Mouse (Mus musculus) kidney, postnatal 0 days (tissue): ENCODE data around the gene Whrn. TPM values are rescaled to one million over a fixed set of nuclear protein-coding genes. Genes with fewer than 3 reads are reported as not detected.

ENCODE experiments used
- ATAC-seq: fragments of 200-750 bp; cut with Nextera tagmentation; replicated peaks from 2 replicates; pipeline ENCODE4 v1.8.0; 2017; ENCODE audit warnings: low read depth, moderate number of reproducible peaks, moderate TSS enrichment, moderate library complexity; ENCODE audit not compliant: low FRiP score
- DNase-seq: peaks from one replicate; pipeline ENCODE4 v3.0.0-alpha.2; 2016; ENCODE audit warnings: low spot score
- H3K27ac ChIP-seq: fragments of 300-500 bp; sonication (generic); 2 replicates; pipeline ENCODE4 v1.5.1; 2014; ENCODE audit warnings: mild to moderate bottlenecking
- H3K27me3 ChIP-seq: fragments of 300-500 bp; sonication (generic); 2 replicates; pipeline ENCODE4 v1.6.1; 2014; ENCODE audit warnings: low read length, mixed read lengths; ENCODE audit not compliant: insufficient read depth
- H3K36me3 ChIP-seq: fragments of 300-500 bp; sonication (generic); 2 replicates; pipeline ENCODE4 v1.6.1; 2014; ENCODE audit warnings: low read length, mixed read lengths; ENCODE audit not compliant: insufficient read depth
- H3K4me1 ChIP-seq: fragments of 300-500 bp; sonication (generic); replicated peaks from 2 replicates; pipeline ENCODE4 v1.6.1; 2014; ENCODE audit warnings: antibody characterized with exemption, low read length, mixed read lengths; ENCODE audit not compliant: insufficient read depth
- H3K4me2 ChIP-seq: fragments of 300-500 bp; sonication (generic); 2 replicates; pipeline ENCODE4 v1.6.1; 2014; ENCODE audit warnings: mild to moderate bottlenecking, low read length, moderate library complexity, mixed read lengths
- H3K4me3 ChIP-seq: fragments of 300-500 bp; sonication (generic); replicated peaks from 2 replicates; pipeline ENCODE4 v1.5.1; 2014; ENCODE audit warnings: low read depth, low read length
- H3K9ac ChIP-seq: fragments of 300-500 bp; sonication (generic); 2 replicates; pipeline ENCODE4 v1.6.1; 2014; ENCODE audit warnings: low read depth, low read length
- H3K9me3 ChIP-seq: fragments of 300-500 bp; sonication (generic); replicated peaks from 2 replicates; pipeline ENCODE4 v1.6.1; 2016; ENCODE audit warnings: low read length, inconsistent platforms, mixed read lengths
- CTCF ChIP-seq: IDR thresholded peaks from 2 replicates; pipeline ENCODE4 v1.5.1; 2016; ENCODE audit warnings: antibody characterized with exemption, low read depth, mild to moderate bottlenecking, moderate library complexity
- WGBS: fragments of 180-500 bp; shearing (Covaris S2); extraction: QIAGEN DNeasy Blood & Tissue Kit; methylation state at CpG from one replicate; pipeline ENCODE4 v1.1.7; 2014; 5-methylcytosine and 5-hydroxymethylcytosine counted together
- polyA plus RNA-seq: library from polyadenylated mRNA; unstranded; fragments of >200 nt; fragmentation: Nextera tagmentation; extraction: Ambion mirVana; gene quantifications from 2 replicates; pipeline ENCODE4 v1.2.1, GENCODE M21; 2015

Gene Whrn
- polyA plus RNA-seq, 1 experiment from 2014 or later, result 3.4 TPM

GRCm38 (mm10) chr4:63408649-63409048 lies 87.1 kb downstream of the Whrn start:
- Histone ChIP-seq H3K4me3 (no peak overlapping the region), H3K4me2 (peak overlapping the region; percentile 94), H3K36me3 (no peaks in the 10 kb centered on the region), H3K9ac (no peak overlapping the region), H3K9me3 (no peaks in the 10 kb centered on the region), H3K27ac (no peak overlapping the region), H3K27me3 (no peaks in the 10 kb centered on the region), H3K4me1 (peaks cover 28% of the 10 kb centered on the region)
- ATAC-seq, result peak; percentile 46
- peak; percentile 80 for TF ChIP-seq CTCF
- peak; percentile 86 for DNase-seq
- 9% methylated on average over 8 of the region's 8 CpGs for WGBS

GRCm38 (mm10) chr4:63408247-63408646 lies 87.5 kb downstream of the Whrn start:
- peaks cover 32% of the 10 kb centered on the region for H3K4me1 ChIP-seq
- WGBS, result 48% methylated on average over 7 of the region's 7 CpGs
- DNase-seq (no peak), ATAC-seq (no peak)
- H3K9me3 ChIP-seq, result no peaks in the 10 kb centered on the region
- no peaks in the 10 kb centered on the region for H3K36me3 ChIP-seq
- TF ChIP-seq CTCF, result no peak
- no peak overlapping the region for H3K4me2 ChIP-seq
- no peak overlapping the region for H3K9ac ChIP-seq
- no peak overlapping the region for H3K27ac ChIP-seq
- no peak overlapping the region for H3K4me3 ChIP-seq
- no peaks in the 10 kb centered on the region for H3K27me3 ChIP-seq

DNA sequence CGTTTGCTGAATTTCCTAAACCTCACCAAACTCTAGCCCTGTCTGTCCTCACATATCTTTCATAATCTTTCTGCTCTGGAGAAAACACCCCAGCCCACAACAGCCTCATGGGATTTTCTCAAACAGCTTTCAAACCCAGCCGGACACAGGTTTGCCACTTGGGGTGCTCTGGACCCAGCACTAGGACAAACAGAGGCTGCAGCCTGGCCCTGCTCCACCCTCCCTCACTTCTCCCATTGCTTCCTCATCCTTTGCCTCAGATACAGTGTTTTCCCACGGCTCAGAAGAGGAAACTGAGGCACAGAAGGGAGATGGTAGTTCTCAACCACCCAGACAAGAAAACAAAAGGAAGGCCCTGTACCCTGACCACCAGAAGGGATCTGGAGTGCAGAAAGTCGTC lies 90.1 kb downstream of the Whrn start:
- Histone ChIP-seq H3K27ac (no peak overlapping the region), H3K4me1 (peaks cover 43% of the 10 kb centered on the region), H3K27me3 (no peaks in the 10 kb centered on the region), H3K4me3 (no peak overlapping the region), H3K9ac (no peak overlapping the region), H3K9me3 (no peaks in the 10 kb centered on the region), H3K36me3 (no peaks in the 10 kb centered on the region), H3K4me2 (no peak overlapping the region)
- no peak for DNase-seq
- 44% methylated on average over 4 of the region's 4 CpGs for WGBS
- ATAC-seq, result no peak
- no peak for TF ChIP-seq CTCF

DNA sequence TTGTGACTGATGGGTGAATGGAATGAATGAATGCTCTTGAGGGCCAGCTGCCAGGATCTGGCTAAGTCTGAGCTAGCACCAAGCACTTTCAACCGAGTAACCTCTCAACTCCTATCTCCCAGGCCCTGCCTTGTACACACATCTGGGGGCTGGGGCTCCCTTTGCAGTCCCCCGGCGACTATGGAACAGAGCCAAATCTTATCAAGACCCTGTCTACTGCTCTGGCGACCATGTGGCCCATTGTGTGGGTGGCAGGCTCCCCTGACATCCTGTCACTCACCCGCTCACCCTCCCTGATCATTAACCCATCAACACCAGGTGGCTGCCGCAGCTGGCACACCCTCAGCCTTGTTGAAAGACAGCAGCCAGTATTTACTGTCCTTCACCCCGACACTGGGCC lies 90.7 kb downstream of the Whrn start:
- no peak for TF ChIP-seq CTCF
- Histone ChIP-seq H3K27ac (no peak overlapping the region), H3K27me3 (no peaks in the 10 kb centered on the region), H3K36me3 (no peaks in the 10 kb centered on the region), H3K4me2 (no peak overlapping the region), H3K4me1 (peaks cover 42% of the 10 kb centered on the region), H3K4me3 (no peak overlapping the region), H3K9ac (no peak overlapping the region), H3K9me3 (no peaks in the 10 kb centered on the region)
- 12% methylated on average over 7 of the region's 7 CpGs for WGBS
- no peak for DNase-seq
- ATAC-seq, result no peak

- H3K36me3 ChIP-seq, result no peaks in the 10 kb centered on the region
- no peak for TF ChIP-seq CTCF
- H3K27me3 ChIP-seq, result no peaks in the 10 kb centered on the region
- 0 out of 2 replicates have a peak overlapping the region, but pooled peaks have one; percentile 49 for H3K9ac ChIP-seq
- no peak overlapping the region for H3K4me3 ChIP-seq
- no peaks in the 10 kb centered on the region for H3K9me3 ChIP-seq
- peaks cover 38% of the 10 kb centered on the region for H3K4me1 ChIP-seq
- peak overlapping the region; percentile 85; the same call in 1 of the 2 replicates for H3K27ac ChIP-seq
- peak overlapping the region; percentile 67 for H3K4me2 ChIP-seq
- 41% methylated on average over 7 of the region's 7 CpGs for WGBS
- DNase-seq (no peak), ATAC-seq (no peak)
These were observed 91.6 kb downstream of the Whrn start for GRCm38 (mm10) chr4:63404205-63404604.

DNA sequence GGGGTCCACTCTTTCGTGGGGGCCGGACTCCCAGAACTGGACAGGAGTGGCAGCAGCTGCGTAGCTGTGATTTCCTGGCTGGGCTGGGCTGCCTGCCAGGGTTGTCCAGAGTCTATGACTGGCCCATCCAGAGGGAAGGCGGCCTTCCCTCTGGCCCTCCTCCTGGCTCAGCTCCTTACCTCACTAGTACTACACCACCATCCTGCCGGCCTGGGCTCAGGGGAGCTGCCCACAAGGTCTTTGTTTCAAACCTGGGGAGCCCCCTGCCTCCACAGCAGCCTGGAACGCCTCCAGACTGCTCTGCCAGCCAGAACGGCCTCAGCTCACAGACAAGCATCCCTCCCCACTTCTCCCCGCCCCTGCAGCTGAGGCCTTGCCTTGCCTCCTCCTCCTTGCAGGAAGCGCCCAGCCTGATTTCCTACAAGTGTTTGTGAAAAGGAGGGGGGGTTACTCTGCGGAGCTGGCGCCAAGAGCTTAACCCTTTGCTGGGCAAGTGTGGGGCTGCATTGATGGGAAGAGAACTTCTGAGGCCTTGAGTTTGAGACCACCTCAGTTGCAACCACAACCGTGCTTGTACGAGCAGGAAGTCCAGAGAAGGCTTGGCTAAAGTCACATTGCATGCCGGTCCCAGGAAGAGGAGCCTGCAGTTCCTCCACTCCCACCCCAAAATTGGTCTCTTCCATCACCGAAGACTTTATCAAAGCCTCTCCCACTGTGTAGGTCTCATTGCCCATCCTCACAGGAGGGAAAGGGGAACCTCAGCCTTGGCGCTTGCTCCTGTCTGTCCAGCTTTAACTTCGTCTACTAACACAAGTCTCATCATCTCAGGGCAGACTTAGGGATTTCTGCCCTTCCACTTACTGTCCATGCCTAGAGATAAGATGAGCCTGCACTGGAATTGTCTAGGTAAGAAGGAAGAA lies 92.5 kb downstream of the Whrn start, which contains the start of gene Akna:
Akna (minus strand) TSS at position 315 of the 920 bp plus-strand sequence.
- no peaks in the 10 kb centered on the region for H3K36me3 ChIP-seq
- DNase-seq, result peak; percentile 97
- no peaks in the 10 kb centered on the region for H3K27me3 ChIP-seq
- TF ChIP-seq CTCF, result no peak; the same call in 1 of the 2 replicates
- peak within 1 kb of the TSS; percentile 85 for H3K27ac ChIP-seq
- peak within 1 kb of the TSS; percentile 49 for H3K9ac ChIP-seq
- peak within 1 kb of the TSS; percentile 67 for H3K4me2 ChIP-seq
- H3K4me1 ChIP-seq, result peaks cover 37% of the 10 kb centered on the region
- H3K4me3 ChIP-seq, result peak within 1 kb of the TSS; percentile 19
- WGBS, result 6% methylated on average over 16 of the region's 17 CpGs
- peak; percentile 88 for ATAC-seq
- H3K9me3 ChIP-seq, result no peaks in the 10 kb centered on the region
